Mouse (Mus musculus): ENCODE data around the gene Olfr1154.

GRCm38 (mm10) chr2:87855562-87855961 is 49.4 kb downstream of the Olfr1154 start, which contains the start of gene Olfr1151:
- TF ChIP-seq TAL1 (conservative IDR thresholded peaks at IDR 0.05; ENCODE audit: low read depth, low read length), result no peak
- no peak for TF ChIP-seq CTCF (IDR thresholded peaks at IDR 0.05; ENCODE audit: low read depth, low read length)
- no peak for TF ChIP-seq POLR2AphosphoS5 (IDR thresholded peaks at IDR 0.05; ENCODE audit: insufficient replicate concordance, low read depth, low read length)
- TF ChIP-seq GATA1 (IDR thresholded peaks at IDR 0.05; ENCODE audit: borderline replicate concordance, low read length), result no peak

Measured in G1E (cell line).